Mouse (Mus musculus) T-helper 1 cell (primary cell): Measurements from ENCODE around the gene 4930447C04Rik.

Source experiments
- in situ Hi-C: fragments of 300-600 bp; cut with MboI, MseI; formaldehyde crosslinking; loops from one replicate; pipeline ENCODE4 v1.15.1; 2025; ENCODE audit warnings: high pct_unique_total_duplicates

4930447C04Rik gene

GRCm38 (mm10) chr12:72943574-72944110 lies 3.1 kb upstream of the 4930447C04Rik start:
- in situ Hi-C loops = no loop called here

GRCm38 (mm10) chr12:72942171-72942570 lies 1.6 kb upstream of the 4930447C04Rik start:
- in situ Hi-C loops = no loop called here

GRCm38 (mm10) chr12:72941398-72942051 lies 951 bp upstream of the 4930447C04Rik start:
- in situ Hi-C loops = no loop called here

- in situ Hi-C loops = no loop called here
Measured at GRCm38 (mm10) chr12:72940822-72941397, 336 bp upstream of the 4930447C04Rik start.

DNA sequence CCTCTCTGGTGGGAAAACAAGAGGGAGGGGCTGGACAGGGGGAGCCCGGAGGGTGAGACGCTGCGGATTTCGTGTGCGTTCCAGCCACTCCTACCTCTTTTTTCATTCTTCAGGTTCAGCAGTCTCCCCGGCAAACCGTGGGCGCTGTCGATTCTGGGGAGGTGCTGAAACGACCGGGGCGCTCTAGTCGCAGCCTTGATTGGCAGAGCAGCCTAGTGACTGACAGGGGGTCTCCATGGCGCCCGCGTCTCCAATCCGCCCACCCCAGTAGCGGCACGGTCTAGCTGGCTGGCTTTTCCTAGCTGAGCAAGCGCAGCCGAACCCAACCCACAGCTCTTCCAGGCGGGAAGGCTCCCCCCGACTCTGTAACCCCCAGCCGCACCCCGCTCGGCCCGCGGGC lies 958 bp downstream of the 4930447C04Rik start, which contains the start of gene Six6:
TSS of gene Six6 (plus strand) at position 277 of the 400 bp plus-strand sequence.
- in situ Hi-C loops = loop anchor here (5.0 kb wide), 2 partner anchors 37 to 103 kb away; no protein-coding TSS in a partner anchor

DNA sequence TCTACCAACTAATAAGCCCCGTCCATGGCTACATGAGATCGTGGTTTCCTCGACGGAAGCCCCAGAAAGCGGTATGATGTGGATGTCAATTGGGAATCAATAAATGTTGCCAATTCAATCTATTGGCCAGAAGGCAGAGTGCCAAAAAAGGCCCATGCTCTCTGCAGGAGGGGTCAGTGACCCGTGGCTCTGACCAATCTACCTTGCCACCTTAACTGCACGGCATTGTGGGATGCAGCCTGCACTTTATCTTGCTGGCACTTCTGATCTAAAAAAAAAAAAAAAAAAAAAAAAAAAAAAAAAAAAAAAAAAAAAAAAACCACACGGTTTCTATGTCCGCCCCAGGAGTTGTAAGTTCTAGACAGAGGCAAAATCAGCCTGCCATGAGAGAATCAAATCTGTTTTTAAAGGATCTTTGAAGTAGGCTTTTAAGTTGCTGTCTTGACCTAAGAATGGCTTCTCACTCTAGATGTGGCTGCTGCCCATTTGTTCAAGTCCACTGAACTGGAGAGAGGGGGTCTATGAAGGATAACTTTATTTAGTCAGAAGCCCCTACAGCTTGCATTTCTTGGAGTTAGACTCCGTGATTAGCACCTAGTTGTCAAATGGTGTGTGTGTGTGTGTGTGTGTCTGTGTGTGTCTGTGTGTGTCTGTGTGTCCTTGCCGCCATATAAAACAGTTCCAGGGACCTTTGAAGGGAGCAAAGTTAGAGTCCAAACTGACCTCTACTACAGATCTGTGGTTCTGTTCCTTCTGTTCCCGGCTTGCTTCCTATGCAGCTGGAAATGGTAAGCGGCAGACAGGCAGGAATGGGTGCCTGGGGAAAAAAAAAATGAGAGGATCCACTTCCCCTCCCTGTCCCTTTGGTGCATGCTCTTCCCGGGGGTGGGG lies 1.7 kb downstream of the 4930447C04Rik start:
- in situ Hi-C loops = loop anchor here (5.0 kb wide), 2 partner anchors 37 to 103 kb away; no protein-coding TSS in a partner anchor

GRCm38 (mm10) chr12:72938176-72938575 lies 2.4 kb downstream of the 4930447C04Rik start:
- in situ Hi-C loops = loop anchor here (5.0 kb wide), 2 partner anchors 36 to 104 kb away; no protein-coding TSS in a partner anchor

DNA sequence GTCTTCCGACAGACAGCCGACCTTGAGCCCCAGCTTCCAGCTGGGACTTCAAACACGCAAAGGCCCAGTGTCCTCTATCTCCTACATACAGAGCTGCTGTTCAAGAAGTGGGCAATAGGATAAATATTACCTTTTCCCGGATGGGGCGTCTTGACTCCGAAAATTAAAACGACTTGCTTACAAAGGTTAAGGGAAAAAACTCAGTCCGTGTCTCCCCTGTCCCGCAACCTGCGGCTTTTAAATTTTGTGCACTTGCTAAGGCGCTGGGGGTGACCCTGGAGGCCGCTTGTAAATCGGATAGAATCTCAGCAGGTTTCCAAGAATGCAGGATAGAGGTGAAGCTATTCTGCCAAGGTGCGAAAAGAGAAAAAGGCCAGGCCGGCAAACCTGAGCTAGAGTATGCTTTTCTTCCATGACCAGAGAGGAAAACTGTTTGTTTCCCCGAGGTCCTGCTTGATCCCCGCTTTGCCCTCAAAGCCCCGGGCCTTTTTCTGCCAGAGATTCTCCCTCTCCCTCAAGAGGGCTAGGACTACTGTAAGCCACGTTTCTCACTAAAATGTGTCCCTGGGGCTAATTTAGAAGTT lies 2.9 kb downstream of the 4930447C04Rik start:
- in situ Hi-C loops = loop anchor here (5.0 kb wide), 2 partner anchors 35 to 105 kb away; no protein-coding TSS in a partner anchor

DNA sequence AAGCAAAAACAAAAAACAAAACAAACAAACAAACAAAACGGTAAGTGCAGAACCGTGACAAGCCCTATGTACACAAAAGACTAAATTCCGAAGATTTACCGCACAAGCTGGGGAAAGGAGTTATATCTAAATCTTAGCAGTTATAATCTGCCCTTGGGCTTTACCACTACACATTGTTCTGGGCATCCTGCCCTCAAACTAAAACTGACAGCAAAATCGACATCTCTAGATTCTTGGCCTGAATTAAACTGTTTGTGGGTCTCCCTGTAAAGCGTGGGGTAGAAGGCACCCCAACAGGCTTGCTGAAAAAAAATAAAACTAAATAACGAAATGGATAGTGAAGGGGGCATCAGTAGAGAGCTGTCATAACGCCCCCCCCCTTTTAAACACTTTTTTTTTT lies 3.8 kb downstream of the 4930447C04Rik start:
- in situ Hi-C loops = loop anchor here (5.0 kb wide), 2 partner anchors 34 to 106 kb away; no protein-coding TSS in a partner anchor

DNA sequence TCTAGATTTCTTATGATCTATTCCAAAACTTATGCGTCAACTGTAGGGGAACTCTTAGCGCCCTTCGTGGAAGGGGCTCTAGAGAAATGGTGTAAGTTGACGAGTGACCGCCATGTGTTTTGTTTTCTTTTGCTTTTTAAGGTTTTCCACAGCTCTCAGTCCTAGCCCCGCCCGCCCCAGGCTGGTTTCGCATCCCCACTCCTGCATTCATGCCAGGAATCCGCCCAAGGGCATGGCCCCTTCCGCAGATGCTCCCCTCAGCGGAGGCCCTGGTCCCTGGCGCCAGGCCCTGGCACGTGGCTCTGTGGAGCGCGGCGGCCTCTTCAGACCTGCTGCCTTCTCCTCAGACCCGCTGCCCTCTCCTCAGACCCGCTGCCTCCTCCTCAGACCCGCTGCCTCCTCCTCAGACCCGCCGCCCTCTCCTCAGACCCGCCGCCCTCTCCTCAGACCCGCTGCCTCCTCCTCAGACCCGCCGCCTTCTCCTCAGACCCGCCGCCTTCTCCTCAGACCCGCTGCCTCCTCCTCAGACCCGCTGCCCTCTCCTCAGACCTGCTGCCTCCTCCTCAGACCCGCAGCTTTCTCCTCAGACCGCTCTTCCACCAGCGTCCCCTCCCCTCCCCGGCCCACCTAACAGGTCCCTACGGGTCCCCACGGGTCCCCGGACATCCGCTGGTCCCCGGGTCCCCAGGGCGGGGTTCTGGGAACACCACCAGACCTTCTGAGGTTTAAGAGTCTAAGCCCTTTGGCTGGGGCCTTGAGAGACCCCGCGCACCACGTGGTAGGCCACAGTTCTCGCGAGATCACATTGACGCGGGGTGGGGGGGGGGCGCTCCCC lies 23.2 kb downstream of the 4930447C04Rik start:
- in situ Hi-C loops = no loop called here

DNA sequence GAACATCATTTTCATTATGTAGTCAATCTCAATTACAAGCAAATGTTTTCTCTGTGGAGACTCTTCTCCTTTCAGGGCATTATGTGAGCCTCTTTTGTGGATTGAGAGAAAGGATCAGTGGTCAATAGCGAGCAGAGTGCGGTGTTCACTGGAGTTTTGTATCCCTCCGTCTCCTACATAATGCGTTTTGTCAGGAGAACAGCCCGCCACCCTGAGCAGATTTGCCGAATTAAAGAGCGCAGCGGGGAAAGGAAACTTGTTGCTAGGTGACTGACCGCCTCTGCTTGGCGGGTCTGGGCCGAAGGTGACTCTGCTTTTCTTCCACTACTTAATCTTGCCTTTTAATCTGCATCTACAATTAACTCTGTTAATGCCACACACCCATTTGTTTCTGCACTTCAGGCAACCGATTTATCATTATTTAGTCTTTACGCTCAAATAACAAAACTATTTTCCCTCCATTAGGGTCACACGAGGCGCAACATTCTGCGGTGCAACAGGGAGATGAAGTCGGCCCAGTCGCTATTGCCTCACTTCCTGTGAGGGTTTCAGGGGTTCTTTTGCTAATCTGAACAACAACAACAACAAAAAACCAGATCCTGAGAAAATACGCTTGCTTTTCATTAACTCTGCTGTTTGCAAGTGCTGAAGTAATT lies 86.1 kb downstream of the 4930447C04Rik start:
- in situ Hi-C loops = no loop called here

GRCm38 (mm10) chr12:72853406-72854076 lies 87.0 kb downstream of the 4930447C04Rik start:
- in situ Hi-C loops = no loop called here

- in situ Hi-C loops = no loop called here
Measured at GRCm38 (mm10) chr12:72852264-72852663, 88.3 kb downstream of the 4930447C04Rik start.

- in situ Hi-C loops = no loop called here
Measured at GRCm38 (mm10) chr12:72850146-72850545, 90.4 kb downstream of the 4930447C04Rik start.

GRCm38 (mm10) chr12:72847725-72848124 lies 92.8 kb downstream of the 4930447C04Rik start:
- in situ Hi-C loops = no loop called here

DNA sequence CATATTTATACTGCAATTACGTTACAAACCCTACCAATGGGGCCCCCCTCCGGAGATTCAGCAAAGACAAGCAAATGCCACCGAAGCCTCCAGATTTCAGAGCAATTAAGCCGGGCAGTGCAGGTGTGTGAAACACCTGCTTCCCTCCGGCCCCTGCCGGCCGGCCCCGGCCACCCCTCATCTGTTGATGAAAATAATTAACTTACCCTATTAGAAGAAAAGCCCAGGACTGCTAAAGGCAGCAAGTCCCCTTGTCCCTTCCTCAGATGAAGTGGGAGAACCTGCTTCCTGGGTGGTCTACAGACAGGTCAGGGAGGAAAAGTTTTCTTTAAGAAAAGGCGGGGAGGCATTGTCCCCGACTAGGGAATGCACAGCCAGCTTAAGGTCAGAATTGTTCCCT lies 94.6 kb downstream of the 4930447C04Rik start:
- in situ Hi-C loops = no loop called here

DNA sequence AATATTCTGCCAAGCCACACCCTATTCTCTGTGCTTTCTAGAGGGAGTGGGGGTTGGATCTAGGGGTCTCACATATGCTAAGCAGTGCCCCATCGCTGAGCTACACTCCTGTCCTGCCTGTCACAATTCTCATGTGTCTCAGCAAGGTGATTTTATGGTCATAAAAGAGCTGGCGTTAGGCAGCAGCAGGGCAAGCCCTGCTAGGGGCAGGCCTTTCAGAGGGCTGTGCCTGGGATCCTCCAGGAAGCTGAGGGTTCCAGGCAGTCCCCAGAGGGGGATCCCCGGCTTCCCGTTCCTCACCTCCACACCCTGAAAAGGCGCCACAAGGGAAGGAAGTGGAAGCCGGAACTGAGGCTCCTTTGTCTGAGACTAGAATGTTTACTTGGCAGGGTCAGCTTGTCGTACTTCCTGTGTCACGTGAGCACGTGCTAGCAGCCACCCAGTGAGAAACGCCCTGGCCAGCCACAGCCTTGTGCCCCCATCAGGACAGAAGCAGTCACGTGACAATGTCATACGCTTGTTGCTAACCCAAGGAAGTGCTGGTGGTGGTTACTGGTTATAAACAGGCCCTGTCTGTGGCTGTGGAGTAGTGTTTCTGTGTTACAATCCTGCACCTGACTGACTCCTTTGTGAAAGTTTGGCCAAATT lies 96.5 kb downstream of the 4930447C04Rik start:
- in situ Hi-C loops = loop anchor here (5.0 kb wide), 1 partner anchor 113 kb away; no protein-coding TSS in a partner anchor

- in situ Hi-C loops = loop anchor here (5.0 kb wide), 1 partner anchor 114 kb away; no protein-coding TSS in a partner anchor
Measured at GRCm38 (mm10) chr12:72843555-72843954, 97.0 kb downstream of the 4930447C04Rik start.

DNA sequence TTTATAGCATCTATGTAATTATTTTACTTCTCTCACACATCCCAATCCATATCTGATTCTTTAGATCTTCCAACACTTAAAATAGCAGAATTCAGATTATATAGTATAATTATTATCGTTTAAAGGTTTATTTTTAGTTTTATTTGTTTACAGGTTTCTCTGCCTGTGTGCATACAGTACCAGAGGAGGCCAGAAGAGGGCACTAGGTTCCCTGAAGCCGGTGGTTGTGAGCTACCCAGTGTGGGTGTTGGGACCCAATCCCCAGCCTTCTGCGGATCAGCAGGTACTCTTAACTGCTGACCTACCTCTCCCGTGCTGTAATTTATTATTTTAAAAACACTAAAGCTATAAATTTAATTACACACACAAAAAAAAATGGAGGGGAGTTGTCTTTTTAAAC lies 97.4 kb downstream of the 4930447C04Rik start:
- in situ Hi-C loops = loop anchor here (5.0 kb wide), 1 partner anchor 114 kb away; no protein-coding TSS in a partner anchor
